Mouse (Mus musculus): ENCODE results near the gene Per1. TPM values are rescaled to one million over a fixed set of nuclear protein-coding genes. Genes with fewer than 3 reads are reported as not detected.

The Per1 gene
- polyA plus RNA-seq (2014; fragmentation: Illumina TruSeq; extraction: RNeasy Lipid Tissue Mini Kit (QIAGEN cat#74804); ENCODE audit: low read depth, low replicate concordance), result 31.8 TPM

DNA sequence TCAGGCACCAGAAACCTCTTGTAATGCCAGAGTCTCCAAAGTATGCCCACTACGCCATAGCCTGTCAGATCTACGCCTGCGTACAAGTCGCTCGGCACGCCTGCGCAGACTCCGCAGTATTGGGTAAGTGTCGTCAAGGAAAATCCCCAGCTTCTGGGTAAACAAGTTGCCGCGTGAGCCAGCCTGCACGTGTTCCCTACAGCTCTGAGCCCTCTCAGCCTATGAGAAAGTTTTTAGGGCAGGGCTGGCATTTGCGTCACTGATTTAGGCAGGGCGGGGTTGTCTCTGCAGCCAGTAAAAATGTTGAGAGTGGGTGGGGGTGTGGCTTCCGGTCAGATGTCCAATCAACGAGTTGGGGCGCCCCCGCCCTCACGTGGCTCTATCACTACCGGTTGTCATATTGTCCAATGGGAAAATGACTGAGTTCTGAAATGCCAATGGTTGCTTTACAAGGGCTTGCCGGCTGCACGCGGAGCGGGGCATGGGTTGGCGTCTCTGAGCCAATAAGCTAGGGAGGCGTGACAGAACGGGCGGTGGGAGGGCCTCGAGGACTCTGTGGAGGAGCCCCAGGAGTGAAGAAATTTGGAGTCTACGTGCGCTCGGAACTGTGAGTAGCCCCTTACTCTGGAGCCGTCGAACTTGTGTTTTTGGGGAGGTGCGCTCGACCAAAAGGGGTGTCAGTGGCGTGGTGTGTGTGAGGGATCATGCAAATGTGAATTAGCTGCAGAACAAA lies at the start of gene Per1:
Gene Per1, plus strand, starts transcription at position 521 of the 733 bp plus-strand sequence.

DNA sequence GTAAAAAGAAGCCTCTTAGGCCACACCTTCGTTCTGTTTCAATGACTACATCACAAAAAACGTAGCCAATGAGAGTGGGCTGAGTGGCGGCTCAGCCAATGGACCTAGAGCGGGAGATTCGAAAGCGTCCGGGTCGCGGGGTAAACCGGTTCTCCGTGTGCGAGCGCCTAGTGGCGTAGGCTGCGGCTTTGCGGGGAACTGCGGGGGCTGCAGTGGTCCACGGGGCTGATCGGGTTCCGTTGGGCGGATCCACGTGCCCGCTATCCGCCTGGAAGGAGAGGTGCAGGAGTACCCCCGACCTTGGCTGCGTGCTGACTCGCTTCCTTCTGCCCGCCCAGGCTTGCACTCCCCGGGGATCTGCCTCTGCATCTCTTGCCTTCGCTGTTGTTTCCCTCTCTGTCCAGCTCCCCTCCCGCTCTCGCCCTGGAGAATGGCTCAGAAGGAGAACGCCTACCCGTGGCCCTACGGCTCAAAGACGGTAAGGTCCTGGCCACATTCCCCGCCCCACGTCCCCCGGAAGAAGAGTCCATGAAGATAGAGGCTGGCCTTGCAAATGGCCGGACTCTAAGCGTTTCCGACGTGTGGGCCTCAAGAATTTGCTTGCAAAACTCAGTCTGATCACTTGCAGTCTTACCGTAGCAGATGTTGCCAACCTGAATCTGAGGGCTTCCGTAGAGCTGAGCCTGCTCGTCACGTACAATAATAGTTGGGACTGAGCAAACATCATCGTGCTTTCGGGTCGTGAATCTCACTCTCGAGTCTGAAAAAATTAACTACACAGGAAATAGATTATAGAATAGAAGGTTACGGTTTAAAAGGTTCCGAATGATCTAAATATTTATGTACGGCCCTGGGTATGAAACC lies 49.3 kb upstream of the Per1 start, which contains the start of gene Aurkb:
Gene Aurkb, plus strand, starts transcription at position 117 of the 864 bp plus-strand sequence.

DNA sequence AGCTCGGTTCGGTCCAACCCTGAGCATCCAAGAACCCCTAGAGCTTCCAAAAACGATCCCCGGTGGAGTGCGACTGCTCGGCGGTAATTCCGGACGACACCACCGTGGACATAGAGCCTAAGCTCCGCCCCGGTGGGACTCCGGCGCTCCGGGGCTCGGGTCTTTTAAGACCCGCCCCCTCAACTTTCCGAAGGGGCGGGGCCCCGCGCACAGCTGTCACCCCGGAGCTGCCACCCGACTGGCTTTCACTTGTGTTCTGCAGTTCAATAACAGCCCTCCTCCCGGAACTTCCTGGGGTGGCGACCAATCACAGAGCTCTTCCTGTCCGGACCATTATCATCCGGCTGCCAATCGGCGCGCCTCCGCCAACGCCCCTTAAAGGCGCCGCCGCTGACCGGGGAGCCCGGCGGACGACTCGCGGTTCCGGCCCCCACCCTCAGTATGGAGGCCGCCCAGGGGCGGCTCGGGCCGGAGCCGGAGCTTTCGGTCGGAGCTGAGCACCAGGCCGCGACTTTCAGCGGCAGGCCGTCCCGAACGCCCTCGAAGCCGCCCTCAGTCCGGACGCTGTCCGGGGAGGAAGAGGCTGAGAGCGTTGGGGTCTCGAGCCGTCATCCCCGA lies 35.6 kb upstream of the Per1 start, which contains the start of gene Borcs6:
Gene Borcs6, plus strand, starts transcription at position 361 of the 618 bp plus-strand sequence.

DNA sequence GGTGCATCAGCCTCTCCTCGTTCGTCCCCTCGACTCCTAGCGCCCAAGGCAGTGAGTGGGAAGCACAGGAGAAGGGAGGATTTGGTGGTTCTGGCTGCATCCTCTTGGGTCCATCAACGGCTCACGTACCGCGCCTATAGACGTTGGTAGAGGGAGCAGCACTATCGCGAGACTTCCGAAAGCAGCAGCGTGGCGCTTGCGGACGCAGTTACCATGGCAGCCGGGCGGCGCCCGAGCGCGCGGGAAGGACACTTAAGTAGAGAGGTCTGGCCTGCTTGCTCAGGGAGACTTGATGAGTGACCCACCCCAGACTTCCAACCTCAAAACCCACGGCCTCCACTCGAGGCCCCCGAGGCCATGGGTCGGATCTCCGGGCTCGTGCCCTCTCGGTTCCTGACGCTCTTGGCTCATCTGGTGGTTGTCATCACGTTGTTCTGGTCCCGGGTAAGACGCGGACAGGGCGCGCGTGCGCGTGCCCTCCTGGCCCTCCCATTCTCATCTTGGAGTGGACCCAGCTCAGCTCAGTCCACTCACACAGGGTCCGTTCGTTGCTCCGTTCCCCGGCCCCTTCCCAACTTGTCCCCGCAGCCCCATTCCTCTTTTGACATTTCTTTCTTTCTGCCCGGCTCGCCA lies 24.3 kb upstream of the Per1 start, which contains the start of gene Tmem107:
Gene Tmem107, plus strand, starts transcription at position 217 of the 633 bp plus-strand sequence.

DNA sequence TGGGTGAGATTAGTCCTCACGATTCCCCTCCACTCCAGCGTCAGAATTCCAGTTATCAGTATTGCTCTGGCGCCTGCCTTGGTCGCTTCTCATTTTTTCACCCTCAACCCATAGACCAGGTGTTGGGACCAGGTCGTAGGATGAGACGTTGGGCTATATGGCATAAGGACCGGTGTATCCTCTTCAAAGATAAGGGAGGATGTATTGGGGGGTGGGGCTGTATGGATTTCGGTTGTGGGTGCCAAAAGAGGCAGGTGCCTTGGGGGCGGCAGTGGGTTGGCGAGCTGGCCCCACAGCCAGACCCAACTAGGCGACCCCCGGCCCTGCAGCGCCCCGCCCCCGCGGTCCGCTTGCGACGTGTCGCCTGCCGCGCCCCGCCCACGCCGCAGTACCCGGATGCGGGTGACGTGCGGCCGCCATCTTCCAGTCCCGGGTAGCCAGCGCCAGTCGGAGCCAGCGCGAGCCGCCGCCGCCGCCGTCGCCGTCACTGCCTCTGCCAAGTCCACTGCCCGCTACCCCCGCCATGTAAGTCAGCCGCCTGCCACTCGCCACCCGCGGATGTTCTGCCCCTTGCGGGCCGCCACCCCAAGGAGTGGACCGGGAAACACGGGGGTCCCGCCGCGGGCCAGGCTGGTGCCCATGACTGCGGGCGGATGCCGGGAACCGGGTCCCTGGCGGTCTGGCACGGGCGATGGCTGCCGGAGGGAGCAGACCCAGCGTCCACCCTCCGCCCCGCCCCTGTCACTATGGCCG lies 6.7 kb upstream of the Per1 start, which contains the start of gene Vamp2:
Gene Vamp2, plus strand, starts transcription at position 388 of the 753 bp plus-strand sequence.

DNA sequence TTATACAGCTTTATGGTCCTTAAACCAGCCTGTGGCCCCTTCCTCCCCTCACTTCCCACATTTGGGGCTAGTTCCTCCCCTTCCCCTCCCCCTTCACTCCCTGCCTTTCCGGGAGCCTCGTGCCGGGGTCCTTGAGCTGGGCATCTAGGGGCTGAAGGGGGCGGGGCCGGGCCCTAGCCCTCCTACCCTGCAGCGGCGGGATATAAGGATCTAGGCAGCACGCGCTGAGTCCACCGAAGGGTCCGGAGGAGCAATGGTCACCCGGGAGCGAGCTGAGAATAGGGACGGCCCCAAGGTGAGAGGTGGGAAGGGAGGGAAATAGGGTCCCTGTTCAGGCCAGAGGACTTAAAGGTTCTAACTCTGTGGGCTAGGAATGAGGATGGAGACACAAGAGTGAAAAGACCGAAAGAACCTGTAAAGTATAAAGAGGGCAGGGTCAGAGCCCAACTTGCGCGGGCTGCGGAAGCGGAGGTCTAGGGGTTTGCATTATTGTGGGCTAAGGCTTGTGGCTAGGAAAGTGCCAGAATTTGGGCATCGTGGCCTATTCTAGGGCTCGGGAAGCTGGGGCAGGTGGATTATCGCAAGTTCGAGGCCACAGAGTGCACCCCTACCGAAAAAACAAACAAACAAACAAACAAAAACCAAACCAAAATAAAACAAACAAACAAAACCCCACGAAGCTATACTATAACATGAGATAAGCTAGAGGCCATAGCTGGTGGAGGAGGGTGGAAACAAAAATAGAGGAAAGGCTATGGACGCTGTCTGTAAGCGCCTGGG lies 25.4 kb downstream of the Per1 start, which contains the start of gene Hes7:
Gene Hes7, plus strand, starts transcription at position 184 of the 780 bp plus-strand sequence.

DNA sequence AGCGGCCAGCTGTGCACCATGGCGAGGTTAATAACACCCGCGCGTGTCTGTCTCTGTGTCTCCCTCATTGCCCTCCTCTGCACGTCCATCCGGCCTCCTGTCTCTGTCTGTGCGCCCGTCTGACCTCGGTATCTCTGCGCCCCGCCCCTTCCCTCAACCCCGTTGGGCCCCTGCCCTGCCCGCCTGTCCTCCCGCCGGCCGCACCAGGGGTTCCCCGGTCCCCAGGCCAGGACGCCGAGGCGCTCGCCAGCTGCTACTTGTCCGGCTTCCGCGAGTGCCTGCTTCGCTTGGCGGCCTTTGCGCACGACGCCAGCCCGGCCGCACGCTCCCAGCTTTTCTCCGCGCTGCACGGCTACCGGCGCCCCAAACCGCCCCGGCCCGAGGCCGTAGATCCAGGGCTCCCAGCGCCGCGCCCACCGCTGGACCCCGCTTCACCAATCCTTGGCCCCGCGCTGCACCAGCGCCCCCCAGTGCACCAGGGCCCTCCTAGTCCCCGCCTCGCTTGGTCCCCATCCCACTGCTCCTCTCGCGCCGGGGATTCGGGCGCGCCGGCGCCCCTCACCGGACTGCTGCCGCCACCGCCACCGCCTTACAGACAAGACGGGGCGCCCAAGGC lies 27.4 kb downstream of the Per1 start, which contains the start of gene 9130213A22Rik:
Gene 9130213A22Rik, minus strand, starts transcription at position 254 of the 616 bp plus-strand sequence.

DNA sequence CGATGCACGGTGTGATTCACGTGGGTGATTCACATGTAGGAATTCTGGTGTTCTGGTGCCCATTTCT lies 30.7 kb downstream of the Per1 start, which contains the start of gene Aloxe3:
Gene Aloxe3, plus strand, starts transcription at position 45 of the 67 bp plus-strand sequence.

DNA sequence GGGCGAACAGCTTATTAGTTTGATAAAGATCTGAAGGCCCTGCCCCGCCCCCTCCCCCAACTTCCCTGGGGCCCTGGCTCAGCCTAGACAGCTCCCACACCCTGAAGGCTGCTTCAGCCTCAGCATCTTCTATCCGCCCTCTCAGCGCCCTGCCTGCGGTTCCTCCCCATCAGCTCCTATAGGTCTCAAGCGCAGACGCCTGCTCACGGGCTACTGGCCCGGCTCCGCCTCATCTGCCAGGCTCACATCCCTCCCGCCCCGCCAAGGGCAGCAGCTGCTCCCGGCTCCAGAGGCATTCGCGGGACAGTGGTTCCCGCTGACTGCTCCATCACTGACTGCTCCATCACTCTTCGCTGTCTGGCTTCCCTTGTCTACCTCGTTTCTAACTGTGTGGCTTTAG lies 61.8 kb downstream of the Per1 start, which contains the start of gene Alox12b:
Gene Alox12b, plus strand, starts transcription at position 190 of the 400 bp plus-strand sequence.

Other genes with a start within 250 kb of the Per1 start
- 59.2 TPM for gene Ndel1, start 223.4 kb upstream of the Per1 start, polyA plus RNA-seq (2014; fragmentation: Illumina TruSeq; extraction: RNeasy Lipid Tissue Mini Kit (QIAGEN cat#74804); ENCODE audit: low read depth, low replicate concordance)
- gene Rnf222, start 206.7 kb upstream of the Per1 start, polyA plus RNA-seq (2014; fragmentation: Illumina TruSeq; extraction: RNeasy Lipid Tissue Mini Kit (QIAGEN cat#74804); ENCODE audit: low read depth, low replicate concordance), result 0.14 TPM
- gene Rpl26, start 193.6 kb upstream of the Per1 start, polyA plus RNA-seq (2014; fragmentation: Illumina TruSeq; extraction: RNeasy Lipid Tissue Mini Kit (QIAGEN cat#74804); ENCODE audit: low read depth, low replicate concordance), result 2,612 TPM
- gene Odf4, start 168.1 kb upstream of the Per1 start, polyA plus RNA-seq (2014; fragmentation: Illumina TruSeq; extraction: RNeasy Lipid Tissue Mini Kit (QIAGEN cat#74804); ENCODE audit: low read depth, low replicate concordance), result 8.8 TPM
- gene Arhgef15, start 137.7 kb upstream of the Per1 start, polyA plus RNA-seq (2014; fragmentation: Illumina TruSeq; extraction: RNeasy Lipid Tissue Mini Kit (QIAGEN cat#74804); ENCODE audit: low read depth, low replicate concordance), result 9.2 TPM
- gene Slc25a35, start 127.1 kb upstream of the Per1 start, polyA plus RNA-seq (2014; fragmentation: Illumina TruSeq; extraction: RNeasy Lipid Tissue Mini Kit (QIAGEN cat#74804); ENCODE audit: low read depth, low replicate concordance), result 38.0 TPM
- 37.9 TPM for gene Rangrf, start 120.0 kb upstream of the Per1 start, polyA plus RNA-seq (2014; fragmentation: Illumina TruSeq; extraction: RNeasy Lipid Tissue Mini Kit (QIAGEN cat#74804); ENCODE audit: low read depth, low replicate concordance)
- gene Pfas, start 86.8 kb upstream of the Per1 start, polyA plus RNA-seq (2014; fragmentation: Illumina TruSeq; extraction: RNeasy Lipid Tissue Mini Kit (QIAGEN cat#74804); ENCODE audit: low read depth, low replicate concordance), result 11.8 TPM
- 32.2 TPM for gene Ctc1, start 79.3 kb upstream of the Per1 start, polyA plus RNA-seq (2014; fragmentation: Illumina TruSeq; extraction: RNeasy Lipid Tissue Mini Kit (QIAGEN cat#74804); ENCODE audit: low read depth, low replicate concordance)
- 3.3 TPM for gene Aurkb, start 49.6 kb upstream of the Per1 start, polyA plus RNA-seq (2014; fragmentation: Illumina TruSeq; extraction: RNeasy Lipid Tissue Mini Kit (QIAGEN cat#74804); ENCODE audit: low read depth, low replicate concordance)
- 19.3 TPM for gene Borcs6, start 35.5 kb upstream of the Per1 start, polyA plus RNA-seq (2014; fragmentation: Illumina TruSeq; extraction: RNeasy Lipid Tissue Mini Kit (QIAGEN cat#74804); ENCODE audit: low read depth, low replicate concordance)
- gene Tmem107, start 24.4 kb upstream of the Per1 start, polyA plus RNA-seq (2014; fragmentation: Illumina TruSeq; extraction: RNeasy Lipid Tissue Mini Kit (QIAGEN cat#74804); ENCODE audit: low read depth, low replicate concordance), result 20.0 TPM
- 167 TPM for gene Vamp2, start 6.7 kb upstream of the Per1 start, polyA plus RNA-seq (2014; fragmentation: Illumina TruSeq; extraction: RNeasy Lipid Tissue Mini Kit (QIAGEN cat#74804); ENCODE audit: low read depth, low replicate concordance)
- not detected for gene Hes7, start 25.2 kb downstream of the Per1 start, polyA plus RNA-seq (2014; fragmentation: Illumina TruSeq; extraction: RNeasy Lipid Tissue Mini Kit (QIAGEN cat#74804); ENCODE audit: low read depth, low replicate concordance)
- 0.57 TPM for gene 9130213A22Rik, start 27.4 kb downstream of the Per1 start, polyA plus RNA-seq (2014; fragmentation: Illumina TruSeq; extraction: RNeasy Lipid Tissue Mini Kit (QIAGEN cat#74804); ENCODE audit: low read depth, low replicate concordance)
- gene Aloxe3, start 30.7 kb downstream of the Per1 start, polyA plus RNA-seq (2014; fragmentation: Illumina TruSeq; extraction: RNeasy Lipid Tissue Mini Kit (QIAGEN cat#74804); ENCODE audit: low read depth, low replicate concordance), result 1.3 TPM
- gene Alox12b, start 61.8 kb downstream of the Per1 start, polyA plus RNA-seq (2014; fragmentation: Illumina TruSeq; extraction: RNeasy Lipid Tissue Mini Kit (QIAGEN cat#74804); ENCODE audit: low read depth, low replicate concordance), result not detected
- not detected for gene Alox8, start 102.6 kb downstream of the Per1 start, polyA plus RNA-seq (2014; fragmentation: Illumina TruSeq; extraction: RNeasy Lipid Tissue Mini Kit (QIAGEN cat#74804); ENCODE audit: low read depth, low replicate concordance)
- 0.05 TPM for gene Gucy2e, start 141.8 kb downstream of the Per1 start, polyA plus RNA-seq (2014; fragmentation: Illumina TruSeq; extraction: RNeasy Lipid Tissue Mini Kit (QIAGEN cat#74804); ENCODE audit: low read depth, low replicate concordance)
- 8.9 TPM for gene Cntrob, start 228.6 kb downstream of the Per1 start, polyA plus RNA-seq (2014; fragmentation: Illumina TruSeq; extraction: RNeasy Lipid Tissue Mini Kit (QIAGEN cat#74804); ENCODE audit: low read depth, low replicate concordance)
- 90.6 TPM for gene Trappc1, start 228.8 kb downstream of the Per1 start, polyA plus RNA-seq (2014; fragmentation: Illumina TruSeq; extraction: RNeasy Lipid Tissue Mini Kit (QIAGEN cat#74804); ENCODE audit: low read depth, low replicate concordance)
- gene Kcnab3, start 231.0 kb downstream of the Per1 start, polyA plus RNA-seq (2014; fragmentation: Illumina TruSeq; extraction: RNeasy Lipid Tissue Mini Kit (QIAGEN cat#74804); ENCODE audit: low read depth, low replicate concordance), result 1.1 TPM
- gene Rnf227, start 245.2 kb downstream of the Per1 start, polyA plus RNA-seq (2014; fragmentation: Illumina TruSeq; extraction: RNeasy Lipid Tissue Mini Kit (QIAGEN cat#74804); ENCODE audit: low read depth, low replicate concordance), result 1.6 TPM

Data from adipose tissue, adult 10 weeks (tissue).